Mouse (Mus musculus): ENCODE measurements around the gene Fez1.
A peak's percentile ranks its signal among the peaks of the same experiment; 100 is the strongest.

Gene Fez1

DNA sequence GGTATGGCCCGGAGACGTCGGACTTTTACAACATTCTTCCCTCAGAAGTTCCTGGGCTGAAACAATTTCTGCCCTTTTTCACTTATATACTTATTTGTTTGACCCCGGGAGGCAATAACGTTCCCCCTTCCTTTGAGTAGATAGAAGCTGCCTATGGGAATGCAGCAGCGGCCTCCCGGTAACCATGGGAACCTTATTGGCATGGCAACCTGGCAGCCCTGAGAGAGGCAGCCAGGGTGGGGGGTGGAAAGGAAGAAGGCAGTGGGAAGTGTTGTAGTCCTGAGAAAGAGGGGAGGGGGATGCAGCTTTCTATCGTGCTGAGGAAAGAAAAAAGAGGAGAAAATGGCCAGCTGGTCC lies at the start of gene Fez1:
TSS of gene Fez1 (plus strand) at position 221 of the 357 bp plus-strand sequence.
- no peak for DNase-seq (ENCODE audit: low spot score in 2 of 2)

DNA sequence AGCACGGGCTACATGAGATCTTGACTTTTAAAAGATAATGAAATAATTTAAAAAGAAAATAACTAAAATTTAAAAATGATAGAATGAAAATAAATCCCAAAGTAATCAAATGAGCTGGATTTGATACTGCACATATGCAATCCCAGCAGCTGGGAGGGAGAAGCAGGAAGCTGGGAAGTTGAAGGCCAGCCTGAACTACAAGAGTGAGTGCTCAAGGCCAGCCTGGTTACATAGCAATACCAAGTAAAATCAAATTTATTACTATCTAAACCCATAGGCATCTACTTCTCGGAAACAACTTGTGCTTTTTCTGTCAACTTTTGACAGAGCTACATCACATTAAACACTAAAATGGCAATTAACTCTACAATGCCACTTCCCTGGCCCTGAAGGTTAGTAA lies 37.7 kb upstream of the Fez1 start:
- no peak for DNase-seq (ENCODE audit: low spot score in 2 of 2)

DNA sequence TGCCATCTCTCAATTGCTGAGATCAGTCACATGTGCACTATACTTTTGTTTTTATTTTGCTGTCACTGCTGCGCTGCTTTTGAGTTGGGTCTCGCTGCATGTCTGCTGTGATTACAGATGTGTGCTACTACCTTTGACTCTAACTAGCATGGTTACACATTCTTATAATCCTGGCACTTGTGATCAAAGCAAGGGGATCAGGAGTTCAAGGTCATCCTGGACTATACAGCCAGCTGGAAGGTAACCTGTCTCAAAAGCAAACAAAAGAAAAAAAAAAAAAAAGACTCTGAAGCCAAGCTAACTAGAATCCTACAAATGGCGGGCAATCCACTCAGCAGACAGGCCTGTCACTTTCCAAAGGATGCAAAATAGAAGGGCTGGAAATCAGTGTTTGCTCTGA lies 29.5 kb upstream of the Fez1 start:
- no peak for DNase-seq (ENCODE audit: low spot score in 2 of 2)

DNA sequence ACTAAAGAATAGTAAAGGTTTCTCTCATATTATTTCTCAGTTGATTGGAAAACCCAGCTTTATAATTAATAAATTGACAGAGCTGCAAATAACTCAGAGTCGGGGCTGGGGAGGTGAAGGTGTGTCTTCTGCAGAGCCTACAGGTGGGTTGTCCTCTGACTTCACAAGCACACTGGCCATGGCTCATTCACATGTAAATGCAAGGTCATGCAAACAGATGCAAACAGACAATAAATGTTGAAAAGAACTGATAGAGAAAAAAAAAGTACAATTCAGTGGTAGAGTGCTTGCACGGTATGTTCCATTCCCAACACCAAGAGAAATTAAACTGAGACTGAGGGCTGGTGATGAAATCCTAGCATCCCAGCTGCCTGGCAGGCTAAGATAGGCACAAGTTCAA lies 27.2 kb upstream of the Fez1 start:
- no peak for DNase-seq (ENCODE audit: low spot score in 2 of 2)

DNA sequence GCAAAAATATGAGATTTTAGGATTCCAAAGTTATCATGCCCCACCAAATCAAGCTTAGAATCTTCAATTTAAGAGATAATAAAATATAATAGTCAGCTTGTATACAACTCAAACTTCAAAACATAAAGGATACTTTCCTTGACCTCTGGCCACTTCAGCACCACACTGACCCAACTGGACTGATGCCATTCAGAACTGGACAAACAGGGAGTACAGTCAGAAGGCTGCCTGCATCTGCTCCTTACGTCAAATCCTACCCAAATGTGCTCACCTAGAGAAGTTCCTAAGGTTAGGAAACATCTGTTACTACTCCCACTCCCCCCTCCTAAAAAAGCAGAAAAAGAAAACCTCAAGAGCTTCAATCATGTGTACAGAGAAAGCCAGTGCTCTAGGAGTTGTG lies 26.1 kb upstream of the Fez1 start:
- DNase-seq (ENCODE audit: low spot score in 2 of 2), result peak; percentile 15 to 45

DNA sequence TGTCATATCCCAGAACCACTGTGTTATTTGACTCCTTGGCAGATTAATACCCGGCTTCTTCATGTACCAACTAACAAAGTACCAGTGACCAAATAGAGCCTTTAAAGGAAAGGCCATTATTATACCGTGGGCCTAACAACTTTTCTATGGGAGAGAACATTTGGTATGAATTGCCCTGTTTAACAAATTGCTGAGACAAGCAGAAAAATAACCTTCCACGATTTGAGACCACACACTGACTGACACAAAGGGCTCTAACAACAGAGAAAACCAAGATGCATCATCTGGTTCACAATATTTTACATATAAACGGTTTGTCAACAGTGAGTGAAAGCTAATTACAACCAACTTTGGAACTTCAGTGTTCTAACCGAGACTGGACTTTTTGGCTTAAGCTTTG lies 25.4 kb upstream of the Fez1 start:
- DNase-seq (ENCODE audit: low spot score in 2 of 2), result no peak

DNA sequence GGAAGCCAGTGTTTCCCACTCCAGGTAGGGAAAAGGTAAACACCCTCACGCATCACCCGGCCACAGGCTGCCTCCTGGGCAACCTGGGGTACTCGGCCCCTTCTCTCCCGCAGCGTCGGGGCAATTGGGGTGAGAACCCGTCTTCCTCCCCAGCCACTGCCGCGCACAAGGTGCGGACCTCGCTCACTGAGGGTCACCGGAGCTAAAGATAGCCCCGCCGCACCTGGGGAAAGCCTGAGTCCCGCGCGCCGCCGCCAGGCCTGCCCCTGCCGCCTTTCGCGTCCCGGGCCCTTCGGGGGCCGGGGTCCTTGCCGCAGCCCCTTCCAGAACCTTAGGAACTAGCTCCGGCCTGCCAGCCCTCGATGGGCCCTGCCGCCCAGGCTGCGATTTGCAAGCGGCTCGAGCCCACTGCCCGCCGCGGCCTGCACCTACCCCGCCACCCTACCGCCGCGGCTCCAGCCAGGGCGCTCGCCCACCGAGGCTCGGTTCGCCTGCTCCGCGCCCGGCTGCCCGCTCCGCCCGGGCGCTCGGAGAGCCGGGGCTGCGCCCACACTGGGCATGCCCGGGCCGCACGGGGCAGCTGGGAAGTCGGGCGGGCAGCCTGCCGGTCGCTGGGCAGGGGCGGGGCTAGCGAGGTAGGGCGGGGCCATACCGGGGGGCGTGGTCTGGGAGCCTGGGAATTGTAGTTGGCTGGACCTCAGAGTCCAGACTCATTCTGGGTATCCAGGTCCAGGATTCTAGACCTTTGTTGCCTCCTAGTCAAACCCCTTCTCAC lies 24.7 kb upstream of the Fez1 start, which contains the start of gene Ei24:
TSS of gene Ei24 (minus strand) at position 613 of the 775 bp plus-strand sequence.
- peak; percentile 94 to 96 for DNase-seq (ENCODE audit: low spot score in 2 of 2)

DNA sequence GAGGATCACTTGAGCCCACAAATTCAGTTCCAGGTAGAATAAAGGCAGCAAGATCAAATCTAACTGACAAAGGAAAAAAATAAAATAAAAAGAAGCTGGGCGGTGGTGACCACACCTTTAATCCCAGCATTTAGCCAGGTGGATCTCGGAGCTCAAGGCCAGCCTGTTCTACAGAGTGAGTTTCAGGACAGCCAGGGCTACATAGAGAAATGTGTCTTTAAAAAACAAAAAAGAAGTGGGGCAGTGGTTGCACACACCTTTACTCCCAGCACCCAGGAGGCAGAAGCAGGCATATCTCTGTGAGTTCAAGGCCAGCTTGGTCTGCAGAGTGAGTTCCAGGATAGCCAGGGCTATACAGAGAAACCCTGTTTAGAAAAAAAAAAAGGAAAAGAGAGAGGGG lies 19.7 kb upstream of the Fez1 start:
- no peak for DNase-seq (ENCODE audit: low spot score in 2 of 2)

DNA sequence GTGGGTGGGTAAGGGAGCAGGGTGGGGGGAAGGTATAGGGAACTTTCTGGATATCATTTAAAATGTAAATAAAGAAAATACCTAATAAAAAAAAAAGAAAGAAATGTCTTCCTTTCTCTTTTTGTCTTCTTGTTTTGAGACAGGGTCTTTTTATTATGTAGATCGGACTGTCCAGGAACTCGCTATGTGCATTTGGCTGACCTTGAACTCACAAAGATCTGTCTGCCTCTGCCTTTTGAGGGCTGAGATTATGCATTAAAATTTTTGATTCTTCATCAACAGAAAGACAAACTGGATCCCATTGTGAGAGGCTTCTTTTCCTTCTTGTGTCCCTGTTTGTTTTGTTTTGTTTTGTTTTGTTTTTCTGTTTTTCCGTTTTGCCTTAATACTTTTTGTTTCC lies 18.7 kb upstream of the Fez1 start:
- no peak for DNase-seq (ENCODE audit: low spot score in 2 of 2)

DNA sequence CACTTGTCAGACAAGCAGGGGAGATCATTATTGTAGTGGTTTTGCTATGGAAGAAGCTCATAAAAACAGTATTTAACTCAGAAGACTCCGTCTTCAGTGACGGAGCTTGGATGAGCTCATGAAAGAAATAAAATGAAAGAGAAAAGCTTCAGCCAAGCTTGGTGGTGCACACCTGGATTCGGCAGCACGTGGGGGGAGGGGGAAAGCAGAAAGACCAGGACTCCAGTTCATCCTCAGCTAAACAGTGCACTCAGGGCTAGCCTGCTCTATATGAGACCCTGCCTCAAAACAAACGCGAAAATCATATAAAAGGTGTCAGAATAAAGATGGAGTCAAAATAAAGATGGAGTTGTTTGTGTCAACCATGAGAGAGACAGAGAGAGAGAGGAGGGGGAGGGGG lies 18.3 kb upstream of the Fez1 start:
- no peak for DNase-seq (ENCODE audit: low spot score in 2 of 2)

DNA sequence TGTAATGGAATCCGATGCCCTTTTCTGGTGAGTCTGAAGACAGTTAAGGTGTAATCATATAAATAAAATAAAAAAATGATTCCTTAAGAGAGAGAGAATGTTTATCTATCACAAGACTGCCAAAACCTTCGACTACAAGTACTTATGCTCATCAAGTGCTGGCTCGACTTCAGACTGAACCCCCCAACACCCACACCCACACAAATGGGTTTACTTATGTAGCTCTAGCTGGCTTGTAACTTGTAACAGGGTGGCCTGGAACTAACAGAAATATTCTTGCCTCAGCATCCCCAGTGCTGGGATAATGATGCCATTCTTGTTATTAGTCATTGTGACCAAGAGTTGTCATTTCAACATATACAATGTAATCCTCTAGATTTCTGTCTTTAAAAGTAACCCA lies 17.7 kb upstream of the Fez1 start:
- DNase-seq (ENCODE audit: low spot score in 2 of 2), result no peak

DNA sequence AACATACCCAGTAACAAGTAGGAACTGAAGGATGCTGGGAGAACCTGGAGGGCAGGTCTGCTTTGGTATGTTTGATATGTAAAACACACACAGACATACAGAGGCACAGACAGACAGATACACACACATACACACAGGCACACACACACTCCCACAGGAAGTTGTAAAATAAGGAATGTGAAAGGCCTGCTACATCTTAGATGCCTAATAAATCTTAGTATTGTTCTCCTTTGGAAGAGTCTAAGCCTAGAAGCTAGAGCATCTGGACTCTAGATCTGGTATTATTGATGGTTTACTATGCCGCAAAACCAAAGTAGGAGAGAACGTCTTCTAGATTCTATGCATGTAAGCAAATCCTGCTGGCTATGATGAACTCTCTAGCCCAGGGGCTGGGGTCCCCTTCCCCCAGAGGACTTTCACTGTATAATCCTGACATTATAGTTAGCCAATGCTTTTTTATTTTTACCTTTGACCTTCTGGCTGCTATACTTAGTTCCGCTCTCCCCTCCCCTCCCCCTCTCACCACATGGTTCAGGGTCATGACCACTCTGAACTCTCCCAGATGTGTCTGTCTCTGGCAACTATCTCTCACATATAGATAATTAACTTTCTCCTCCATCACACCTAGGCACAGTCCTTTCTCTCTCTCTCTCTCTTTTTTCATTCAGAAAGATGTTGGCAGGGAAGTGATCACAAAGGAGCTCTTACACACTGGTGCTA lies 16.2 kb upstream of the Fez1 start:
- no peak for DNase-seq (ENCODE audit: low spot score in 2 of 2)

DNA sequence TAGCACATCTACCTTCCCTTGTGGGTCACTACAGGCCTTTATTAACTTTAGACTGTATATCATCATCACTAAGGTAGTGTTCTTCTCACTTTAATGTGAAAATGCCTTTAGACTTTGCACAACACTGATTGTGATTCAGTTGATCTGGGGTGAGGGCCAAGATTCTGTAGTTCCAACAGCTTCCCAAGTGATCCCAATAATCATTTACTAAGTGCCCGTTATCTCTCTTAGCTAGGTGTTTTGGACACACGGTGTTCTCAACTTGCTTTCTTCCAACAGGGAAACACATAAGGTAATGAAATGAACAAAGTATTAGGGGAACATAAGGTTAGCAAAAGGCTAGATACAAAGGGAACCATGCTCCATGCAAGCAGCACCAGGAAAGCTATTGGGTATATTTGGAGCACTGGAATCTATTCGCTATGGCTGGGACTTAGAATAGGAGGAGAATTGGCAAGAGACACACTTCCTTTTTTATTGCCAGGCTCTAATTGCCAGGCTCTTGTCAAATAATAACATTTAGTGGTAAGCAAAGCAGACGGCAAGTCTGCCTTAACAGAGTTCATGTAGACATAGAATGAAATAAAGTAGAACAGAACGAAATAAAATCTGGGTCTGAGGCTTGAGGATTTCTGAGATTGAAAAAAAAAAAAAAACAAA lies 13.4 kb upstream of the Fez1 start:
- DNase-seq (ENCODE audit: low spot score in 2 of 2), result no peak

DNA sequence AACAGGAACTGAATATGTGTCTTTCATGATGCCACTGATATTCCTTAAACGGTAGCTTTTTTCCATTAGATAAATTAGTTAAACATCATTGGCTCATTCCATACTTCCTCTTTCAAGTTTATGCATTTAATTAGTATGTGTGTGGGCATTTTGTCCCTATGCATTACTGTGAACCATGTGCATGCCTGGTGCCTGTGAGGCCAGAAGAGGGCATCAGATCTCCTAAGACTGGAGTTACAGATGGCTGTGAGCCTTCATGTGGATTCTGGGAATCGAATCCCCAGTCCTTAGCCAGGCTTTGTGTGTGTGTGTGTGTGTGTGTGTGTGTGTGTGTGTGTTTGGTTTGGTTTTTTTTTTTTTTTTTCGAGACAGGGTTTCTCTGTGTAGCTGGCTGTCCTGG lies 7.2 kb upstream of the Fez1 start:
- DNase-seq (ENCODE audit: low spot score in 2 of 2), result no peak

DNA sequence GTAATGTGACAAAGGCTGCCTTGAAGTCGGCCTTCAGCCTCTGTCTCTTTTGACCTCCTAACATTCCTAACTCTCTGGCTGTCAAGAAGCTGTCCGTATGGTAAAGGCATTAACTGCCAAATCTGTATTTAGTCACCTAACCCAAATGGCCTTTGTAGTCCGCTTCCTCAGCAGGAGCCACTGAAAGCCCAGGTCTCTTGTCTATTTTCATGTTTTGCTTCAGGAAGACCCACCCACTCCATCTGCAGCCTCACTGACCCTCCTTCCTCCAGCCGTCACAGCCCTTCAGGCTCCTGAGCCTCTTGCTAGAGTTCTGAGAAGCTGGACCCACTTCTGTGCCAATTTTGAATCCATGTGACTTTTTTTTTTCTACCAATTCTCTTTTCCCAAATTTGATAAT lies 2.8 kb upstream of the Fez1 start:
- DNase-seq (ENCODE audit: low spot score in 2 of 2), result no peak

DNA sequence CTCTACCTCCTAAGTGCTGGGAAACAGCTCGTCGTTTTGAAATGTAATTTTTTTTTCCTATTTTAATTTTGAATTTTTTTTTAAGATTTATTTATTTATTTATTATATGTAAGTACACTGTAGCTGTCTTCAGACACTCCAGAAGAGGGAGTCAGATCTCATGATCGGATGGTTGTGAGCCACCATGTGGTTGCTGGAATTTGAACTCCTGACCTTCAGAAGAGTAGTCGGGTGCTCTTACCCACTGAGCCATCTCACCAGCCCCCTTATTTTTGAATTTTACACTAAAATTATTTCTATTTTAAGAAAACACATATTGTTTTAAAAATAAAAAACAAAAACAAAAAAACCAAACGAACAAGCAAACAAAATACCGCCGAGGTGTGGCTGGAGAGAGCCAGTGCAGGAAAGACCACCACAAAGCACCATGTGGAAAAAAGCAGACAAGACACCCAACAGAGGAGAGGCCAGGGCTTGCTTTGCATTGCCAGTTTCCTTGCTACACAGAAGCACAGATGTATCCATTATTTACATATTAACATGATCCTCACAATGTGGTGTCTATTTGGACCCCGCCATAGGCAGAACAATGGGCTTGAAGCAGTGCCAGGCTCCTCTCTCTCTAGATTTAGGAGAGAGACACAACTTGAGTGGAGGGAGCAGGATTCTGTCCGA lies 558 bp upstream of the Fez1 start:
- no peak for DNase-seq (ENCODE audit: low spot score in 2 of 2)

DNA sequence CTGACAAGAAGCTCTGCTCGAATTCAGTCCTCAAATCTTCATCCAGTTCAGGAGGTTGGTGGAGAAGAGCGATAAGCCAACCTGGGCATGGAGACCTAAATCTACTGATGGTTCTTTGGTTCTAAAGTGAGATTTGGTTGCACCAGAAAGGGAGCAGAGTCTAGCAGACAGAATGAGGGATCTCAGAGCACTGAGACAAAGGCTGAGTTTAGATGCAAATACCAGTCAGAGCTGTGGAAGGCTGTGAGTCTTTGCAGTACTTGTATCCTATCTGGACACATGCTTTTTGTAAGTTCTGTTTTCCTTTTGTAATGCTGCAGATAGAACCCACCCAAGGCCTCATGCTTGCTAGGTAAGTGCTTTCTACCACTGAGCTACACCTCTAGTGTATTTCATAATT lies 360 bp downstream of the Fez1 start:
- no peak for DNase-seq (ENCODE audit: low spot score in 2 of 2)

DNA sequence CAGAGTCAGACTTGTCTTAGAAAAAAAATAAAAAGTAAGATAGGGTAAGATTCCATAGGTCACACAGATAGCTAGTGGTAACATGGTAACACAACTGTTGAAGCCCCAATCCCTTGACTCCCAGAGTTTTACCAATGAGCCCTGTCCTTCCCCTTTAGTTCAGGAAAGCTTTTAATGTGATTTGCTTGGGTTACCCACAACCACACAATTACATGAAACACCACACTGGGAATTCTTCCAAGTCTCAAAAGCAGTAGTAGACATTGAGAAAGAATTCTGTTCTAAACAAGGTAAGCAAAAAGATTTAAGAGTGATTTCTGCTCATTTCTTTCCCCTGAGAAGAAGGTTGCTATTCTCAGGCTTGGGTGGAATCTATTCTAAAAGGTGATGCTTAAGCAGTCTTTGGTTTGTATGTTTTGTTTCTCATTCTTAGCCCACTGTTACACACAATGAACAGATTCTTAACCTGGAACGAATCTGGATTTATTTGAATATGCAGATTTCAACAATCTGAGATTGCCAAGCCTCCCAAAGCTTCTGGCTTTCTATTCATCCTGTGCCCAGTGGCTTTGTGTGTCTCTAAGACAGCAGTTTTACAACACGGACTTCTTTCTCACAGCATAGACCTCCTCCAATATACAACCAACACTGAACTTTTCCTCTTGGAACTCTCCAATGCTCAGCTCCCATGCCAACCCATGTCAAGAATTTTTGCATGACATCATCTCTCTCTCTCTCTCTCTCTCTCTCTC lies 5.1 kb downstream of the Fez1 start:
- DNase-seq (ENCODE audit: low spot score in 2 of 2), result no peak

DNA sequence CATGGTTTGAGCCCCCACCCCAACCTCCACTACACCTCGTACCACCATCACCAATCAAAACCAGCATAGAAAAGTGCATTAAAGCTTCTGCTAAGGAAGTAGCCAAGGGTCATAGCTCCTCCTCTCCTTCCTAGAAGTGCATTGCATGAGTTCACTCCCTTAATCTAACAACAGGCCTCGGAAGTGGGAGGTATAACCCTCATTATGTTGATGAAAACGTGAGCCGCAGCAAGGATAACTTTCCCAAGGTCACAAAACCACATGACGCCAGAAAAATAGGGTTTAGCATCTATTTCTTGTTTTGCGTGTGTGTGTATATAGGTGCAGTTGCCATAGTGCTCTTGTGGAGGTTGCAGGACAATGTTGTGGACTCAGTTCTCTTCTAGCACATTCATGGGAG lies 9.7 kb downstream of the Fez1 start:
- no peak for DNase-seq (ENCODE audit: low spot score in 2 of 2)

DNA sequence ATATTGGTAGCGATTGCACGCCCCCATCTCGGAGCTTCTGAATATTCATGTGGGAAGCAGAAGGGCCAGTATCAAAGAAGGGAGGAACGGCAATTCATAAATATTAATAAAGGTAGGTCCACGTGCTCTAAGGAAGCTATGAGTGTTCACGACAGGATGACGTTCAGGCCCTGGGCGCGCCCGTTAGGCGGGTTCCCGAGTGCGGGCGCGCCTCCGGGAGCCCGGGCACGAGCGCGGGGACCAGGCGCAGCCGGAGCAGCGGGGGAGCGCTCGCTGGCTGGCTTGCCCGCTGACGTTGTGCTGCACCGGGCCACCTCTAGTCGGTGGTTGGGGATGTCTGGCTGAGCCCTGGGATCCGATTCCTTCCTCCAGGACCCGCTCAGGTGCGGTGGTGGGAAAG lies 10.9 kb downstream of the Fez1 start:
- peak; percentile 59 to 62 for DNase-seq (ENCODE audit: low spot score in 2 of 2)

DNA sequence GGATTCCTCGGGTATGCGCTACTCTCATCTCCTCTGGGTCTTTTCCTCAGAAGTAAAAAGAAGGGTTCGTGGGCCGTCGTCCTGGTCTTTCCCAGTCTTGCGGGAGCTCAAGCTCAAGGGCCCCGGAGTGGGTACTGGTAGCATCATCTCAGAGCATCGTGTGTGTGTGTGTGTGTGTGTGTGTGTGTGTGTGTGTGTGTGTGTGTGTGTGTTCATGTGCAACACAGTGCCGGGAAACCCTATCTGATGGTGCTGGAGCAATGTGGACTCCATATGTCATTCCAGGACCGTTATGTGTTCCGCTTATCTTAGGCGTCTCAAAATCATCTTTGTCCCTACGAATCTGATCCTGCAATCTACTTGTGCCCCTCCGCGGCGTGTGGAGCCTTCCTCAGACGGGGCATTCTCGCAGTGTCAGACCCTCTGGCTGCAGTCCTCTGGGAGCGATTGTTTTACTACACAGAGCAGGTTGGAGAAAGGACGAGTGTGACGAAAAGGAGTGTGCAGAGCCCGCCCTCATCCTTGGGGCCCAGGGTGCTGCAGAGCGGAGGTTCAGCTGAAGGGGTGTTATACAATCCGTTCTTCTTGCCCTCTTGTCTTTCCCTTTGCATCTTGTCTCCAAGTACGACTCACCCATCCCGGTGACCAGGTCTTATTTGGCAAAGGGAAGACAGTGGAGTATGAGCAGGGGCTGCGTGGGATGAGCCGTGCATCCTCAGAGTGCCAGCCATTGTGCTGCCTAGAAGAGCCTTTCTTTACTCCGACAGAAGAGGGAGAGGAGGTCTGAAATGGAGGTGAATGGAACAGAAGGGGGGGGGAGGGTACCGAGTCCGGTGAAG lies 11.6 kb downstream of the Fez1 start:
- no peak for DNase-seq (ENCODE audit: low spot score in 2 of 2)

All from urinary bladder, postnatal 36 days (tissue).